Mouse (Mus musculus) lung, adult 2 months (tissue): Measurements from ENCODE around the gene Mecom.

Experiments
- CTCF ChIP-seq: fragments of 200-500 bp; IDR thresholded peaks from 2 replicates; pipeline ENCODE4 v1.5.1; 2011; ENCODE audit warnings: mild to moderate bottlenecking, low read length, control low read depth; ENCODE audit not compliant: insufficient read depth
- POLR2A ChIP-seq: fragments of 200-500 bp; IDR thresholded peaks from 2 replicates; pipeline ENCODE4 v1.6.1; 2011; ENCODE audit warnings: low read depth, mild to moderate bottlenecking, control low read depth, low read length, borderline replicate concordance; ENCODE audit errors: extremely low read depth

GRCm38 (mm10) chr3:30083842-30084241, 464.0 kb downstream of the Mecom start:
- TF ChIP-seq CTCF (no peak), POLR2A (no peak)
